Comparison of ENCODE assay signal across 10 mouse cellular contexts in genomic region chr6:5858901-5859598, GRCm38 (mm10).
DNase-seq lines count a peak whose midpoint lies in the region; ATAC-seq and TF ChIP-seq lines count a peak whose summit lies in the region.
"Had no signal": no experiment of that assay in that cellular context is flagged by ENCODE, and none has a peak within 500 bp of the region (broad histone marks: within the 10 kb centered on the region; RNA-seq: fewer than 3 reads in every experiment).

No protein-coding gene starts in this region.

- H3K4me3 ChIP-seq in testis, adult 2 months (ENCODE audit: control insufficient read depth, low read depth, low read length), result peak overlapping the region; percentile 34
- H3K4me3 ChIP-seq in liver, embryonic 14.5 days (ENCODE audit: insufficient read depth in 1 of 2, low read depth in 2 of 2, low read length in 2 of 2), result no peak overlapping the region
- H3K4me3 ChIP-seq: megakaryocyte, embryonic 14.5 days had no signal

- H3K36me3 ChIP-seq in testis, adult 2 months (ENCODE audit: control insufficient read depth, insufficient read depth, low read length), result no peaks in the 10 kb centered on the region
- no peaks in the 10 kb centered on the region for H3K36me3 ChIP-seq in liver, embryonic 14.5 days (replicated peaks; ENCODE audit: control insufficient read depth, insufficient read depth, low read depth)

- H3K27me3 ChIP-seq in testis, adult 2 months (ENCODE audit: control insufficient read depth, insufficient read depth, low read length), result no peaks in the 10 kb centered on the region
- no peaks in the 10 kb centered on the region for H3K27me3 ChIP-seq in liver, embryonic 14.5 days (ENCODE audit: control insufficient read depth, insufficient read depth, low read length)

- H3K9me3 ChIP-seq in liver, embryonic 14.5 days (ENCODE audit: control insufficient read depth, low read length), result no peaks in the 10 kb centered on the region
- H3K9me3 ChIP-seq: megakaryocyte, embryonic 14.5 days had no signal

- peaks cover 12% of the 10 kb centered on the region for H3K4me1 ChIP-seq in testis, adult 2 months (ENCODE audit: control insufficient read depth, insufficient read depth, low read length)
- no peaks in the 10 kb centered on the region; a peak in 1 of 4 replicates for H3K4me1 ChIP-seq in liver, embryonic 14.5 days (replicated peaks; ENCODE audit: control insufficient read depth in 2 of 2, insufficient read depth in 2 of 2, low read length in 1 of 2)

- no peak for TF ChIP-seq CTCF in testis, adult 2 months (IDR thresholded peaks at IDR 0.05; ENCODE audit: control insufficient read depth, insufficient read depth, insufficient replicate concordance, low read depth, low read length)
- TF ChIP-seq CTCF in liver, embryonic 14.5 days (IDR thresholded peaks at IDR 0.05; ENCODE audit: low read depth), result no peak

- H3K4me2 ChIP-seq in liver, embryonic 14.5 days (ENCODE audit: low read depth), result peak overlapping the region; percentile 11; the same call in 1 of the 2 replicates

- 59% methylated on average over 20 of the region's 20 CpGs for WGBS in liver, embryonic 14.5 days (ENCODE audit: insufficient replicate concordance)

- H3K27ac ChIP-seq in testis, adult 2 months (ENCODE audit: control insufficient read depth, insufficient read depth, low read depth, low read length), result no peak overlapping the region
- H3K27ac ChIP-seq in liver, embryonic 14.5 days, result no peak overlapping the region

- no peak for TF ChIP-seq POLR2A in testis, adult 2 months (IDR thresholded peaks at IDR 0.05; ENCODE audit: control insufficient read depth, low read depth, low read length)

- peak; percentile 23 to 25 for DNase-seq in cerebellum, postnatal 10 days
- no peak for DNase-seq in testis, postnatal 14 days (ENCODE audit: low spot score)
- DNase-seq in liver, embryonic 14.5 days (ENCODE audit: low read depth in 3 of 3, low spot score in 3 of 3), result no peak
- DNase-seq in urinary bladder, postnatal 4 days (ENCODE audit: low spot score in 2 of 2), result no peak
- DNase-seq in frontal cortex, adult 2 months (ENCODE audit: extremely low spot score in 1 of 2, low spot score in 1 of 2), result no peak
- DNase-seq in right cerebral cortex, postnatal 25 days, result no peak
- DNase-seq: gastrocnemius, postnatal 36 days had no signal

- no peak for ATAC-seq in cerebellum, adult (ENCODE audit: insufficient number of reproducible peaks, low FRiP score, low TSS enrichment)
- no peak for ATAC-seq in liver, embryonic 14.5 days (ENCODE audit: insufficient read depth)

- H3K9ac ChIP-seq in liver, embryonic 14.5 days (replicated peaks), result no peak overlapping the region

- TF ChIP-seq EP300 in liver, embryonic 14.5 days (IDR thresholded peaks at IDR 0.05; ENCODE audit: low read depth), result no peak

Comparison
In these comparisons a context has a peak if more than half of its experiments do, and no peak if none do; other contexts are left out.
1. DNase-seq: peak in cerebellum, postnatal 10 days (2 of 2); none in testis, postnatal 14 days (single experiment), liver, embryonic 14.5 days (0 of 3), urinary bladder, postnatal 4 days (0 of 2), frontal cortex, adult 2 months (0 of 2) and right cerebral cortex, postnatal 25 days (single experiment).